Mouse (Mus musculus): ENCODE data around the gene Gm11060.

- TF ChIP-seq MEF2A (IDR thresholded peaks at IDR 0.05; ENCODE audit: borderline replicate concordance, low read depth, low read length) (no peak), MAX (IDR thresholded peaks at IDR 0.05; ENCODE audit: low read length) (no peak), ZC3H11A (IDR thresholded peaks at IDR 0.05; ENCODE audit: low read depth, low read length) (no peak), HCFC1 (IDR thresholded peaks at IDR 0.05; ENCODE audit: low read depth, low read length) (no peak), USF2 (conservative IDR thresholded peaks at IDR 0.05; ENCODE audit: low read depth, low read length) (no peak), ZNF384 (IDR thresholded peaks at IDR 0.05; ENCODE audit: low read depth, low read length) (no peak), MAFK (IDR thresholded peaks at IDR 0.05; ENCODE audit: insufficient replicate concordance, low read length) (no peak), TBP (conservative IDR thresholded peaks at IDR 0.05; ENCODE audit: low read depth, low read length) (no peak), SIN3A (IDR thresholded peaks at IDR 0.05; ENCODE audit: low read length) (no peak), JUN (IDR thresholded peaks at IDR 0.05; ENCODE audit: insufficient read depth, low read depth, low read length) (no peak)
These were observed 33.8 kb downstream of the Gm11060 start for GRCm38 (mm10) chr2:105125641-105126040.

Data from CH12.LX (cell line).